Mouse (Mus musculus): Measurements from ENCODE around the gene Trip6. TPM values are rescaled to one million over a fixed set of nuclear protein-coding genes. Genes with fewer than 3 reads are reported as not detected.

Trip6 gene
- polyA plus RNA-seq, 1 experiment, result 46.2 TPM

- no peak overlapping the region for H3K4me2 ChIP-seq (ENCODE audit: low read depth)
- TF ChIP-seq MYOD1 (IDR thresholded peaks at IDR 0.05; ENCODE audit: control insufficient read depth in 1 of 3, insufficient read length in 2 of 3, low read depth in 2 of 3) (no peak), E2F4 (IDR thresholded peaks at IDR 0.05; ENCODE audit: insufficient read depth) (no peak), POLR2AphosphoS2 (IDR thresholded peaks at IDR 0.05; ENCODE audit: insufficient read length, low read depth) (no peak), POLR2A (IDR thresholded peaks at IDR 0.05; ENCODE audit: insufficient read length, low read depth) (no peak), MAX (IDR thresholded peaks at IDR 0.05; ENCODE audit: low read depth) (no peak), USF1 (IDR thresholded peaks at IDR 0.05; ENCODE audit: low read depth) (no peak), TCF3 (IDR thresholded peaks at IDR 0.05; ENCODE audit: insufficient read length, low read depth) (no peak), REST (IDR thresholded peaks at IDR 0.05; ENCODE audit: insufficient read depth, insufficient read length) (no peak), TCF12 (IDR thresholded peaks at IDR 0.05; ENCODE audit: insufficient read depth, poor library complexity, severe bottlenecking) (no peak), MYOG (IDR thresholded peaks at IDR 0.05; ENCODE audit: control insufficient read depth in 1 of 3, insufficient read depth in 1 of 3, insufficient read length in 2 of 3, low read depth in 2 of 3) (no peak), CEBPB (IDR thresholded peaks at IDR 0.05; ENCODE audit: insufficient read depth, poor library complexity, severe bottlenecking) (no peak), SRF (IDR thresholded peaks at IDR 0.05; ENCODE audit: control insufficient read depth, insufficient read length, low read depth) (no peak)
- H3K36me3 ChIP-seq (ENCODE audit: control insufficient read depth, insufficient read depth), result no peaks in the 10 kb centered on the region
- no peaks in the 10 kb centered on the region for H3K27me3 ChIP-seq (ENCODE audit: control insufficient read depth, insufficient read depth, insufficient read length)
- H3K79me2 ChIP-seq (ENCODE audit: control insufficient read depth, insufficient read depth), result no peaks in the 10 kb centered on the region
- H3ac ChIP-seq (ENCODE audit: control insufficient read depth, insufficient read length), result no peak overlapping the region
- H3K4me3 ChIP-seq, result no peak overlapping the region
Measured at GRCm38 (mm10) chr5:137330910-137331309, 16.7 kb upstream of the Trip6 start.

DNA sequence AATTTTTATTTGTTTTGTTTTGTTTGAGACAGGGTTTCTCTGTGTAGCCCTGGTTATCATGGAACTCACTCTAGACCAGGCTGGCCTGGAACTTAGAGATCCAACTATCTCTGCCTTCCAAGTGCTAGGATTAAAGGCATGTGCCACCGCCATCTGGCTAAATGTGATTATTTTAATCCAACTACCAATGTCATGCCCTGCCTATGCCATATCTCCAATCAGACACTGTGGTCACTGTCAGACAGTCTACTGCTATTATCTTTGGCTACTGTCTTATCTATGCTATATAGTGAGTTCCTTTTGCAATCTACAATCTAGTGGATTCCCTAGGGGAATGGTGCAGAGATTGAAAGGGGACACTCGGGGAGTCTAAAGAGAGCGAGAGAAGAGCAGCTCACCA is 6.8 kb upstream of the Trip6 start:
- Histone ChIP-seq H3K36me3 (ENCODE audit: control insufficient read depth, insufficient read depth) (peaks cover 8% of the 10 kb centered on the region), H3ac (ENCODE audit: control insufficient read depth, insufficient read length) (no peak overlapping the region), H3K27me3 (ENCODE audit: control insufficient read depth, insufficient read depth, insufficient read length) (no peaks in the 10 kb centered on the region), H3K79me2 (ENCODE audit: control insufficient read depth, insufficient read depth) (no peaks in the 10 kb centered on the region), H3K4me2 (ENCODE audit: low read depth) (no peak overlapping the region), H3K4me3 (no peak overlapping the region)
- TF ChIP-seq POLR2A (IDR thresholded peaks at IDR 0.05; ENCODE audit: insufficient read length, low read depth), result no peak
- no peak for TF ChIP-seq E2F4 (IDR thresholded peaks at IDR 0.05; ENCODE audit: insufficient read depth)
- TF ChIP-seq MYOD1 (IDR thresholded peaks at IDR 0.05; ENCODE audit: control insufficient read depth in 1 of 3, insufficient read length in 2 of 3, low read depth in 2 of 3), result no peak
- no peak for TF ChIP-seq MAX (IDR thresholded peaks at IDR 0.05; ENCODE audit: low read depth)
- TF ChIP-seq USF1 (IDR thresholded peaks at IDR 0.05; ENCODE audit: low read depth), result no peak
- no peak for TF ChIP-seq SRF (IDR thresholded peaks at IDR 0.05; ENCODE audit: control insufficient read depth, insufficient read length, low read depth)
- TF ChIP-seq POLR2AphosphoS2 (IDR thresholded peaks at IDR 0.05; ENCODE audit: insufficient read length, low read depth), result no peak
- no peak for TF ChIP-seq TCF3 (IDR thresholded peaks at IDR 0.05; ENCODE audit: insufficient read length, low read depth)
- no peak for TF ChIP-seq MYOG (IDR thresholded peaks at IDR 0.05; ENCODE audit: control insufficient read depth in 1 of 3, insufficient read depth in 1 of 3, insufficient read length in 2 of 3, low read depth in 2 of 3)
- TF ChIP-seq TCF12 (IDR thresholded peaks at IDR 0.05; ENCODE audit: insufficient read depth, poor library complexity, severe bottlenecking), result no peak
- TF ChIP-seq REST (IDR thresholded peaks at IDR 0.05; ENCODE audit: insufficient read depth, insufficient read length), result no peak
- TF ChIP-seq CEBPB (IDR thresholded peaks at IDR 0.05; ENCODE audit: insufficient read depth, poor library complexity, severe bottlenecking), result no peak

DNA sequence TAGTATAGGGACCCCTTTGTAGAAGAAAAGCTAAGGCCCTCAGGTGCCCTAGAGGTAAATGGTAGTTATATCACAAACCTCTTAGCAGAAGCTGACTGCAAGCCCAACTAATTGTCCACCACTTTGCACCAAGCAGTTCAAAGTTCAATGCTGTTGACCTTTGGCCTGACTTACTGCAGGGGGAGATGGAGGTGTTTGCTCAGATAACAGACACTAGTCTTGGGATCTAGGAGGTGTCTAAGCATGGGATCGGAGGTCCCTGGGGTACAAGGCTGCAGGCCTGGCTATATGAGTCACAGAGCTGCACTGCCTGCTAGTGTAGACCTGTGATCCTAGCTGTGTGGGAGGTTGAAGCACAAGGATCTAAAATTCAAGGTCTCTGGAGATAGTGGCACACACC is 4.4 kb upstream of the Trip6 start:
- Histone ChIP-seq H3ac (ENCODE audit: control insufficient read depth, insufficient read length) (no peak overlapping the region), H3K4me2 (ENCODE audit: low read depth) (no peak overlapping the region), H3K79me2 (ENCODE audit: control insufficient read depth, insufficient read depth) (peaks cover 5% of the 10 kb centered on the region), H3K4me3 (no peak overlapping the region), H3K36me3 (ENCODE audit: control insufficient read depth, insufficient read depth) (peaks cover 8% of the 10 kb centered on the region), H3K27me3 (ENCODE audit: control insufficient read depth, insufficient read depth, insufficient read length) (no peaks in the 10 kb centered on the region)
- TF ChIP-seq POLR2A (IDR thresholded peaks at IDR 0.05; ENCODE audit: insufficient read length, low read depth) (no peak), TCF12 (IDR thresholded peaks at IDR 0.05; ENCODE audit: insufficient read depth, poor library complexity, severe bottlenecking) (no peak), MYOG (IDR thresholded peaks at IDR 0.05; ENCODE audit: control insufficient read depth in 1 of 3, insufficient read depth in 1 of 3, insufficient read length in 2 of 3, low read depth in 2 of 3) (no peak), USF1 (IDR thresholded peaks at IDR 0.05; ENCODE audit: low read depth) (no peak), SRF (IDR thresholded peaks at IDR 0.05; ENCODE audit: control insufficient read depth, insufficient read length, low read depth) (no peak), CEBPB (IDR thresholded peaks at IDR 0.05; ENCODE audit: insufficient read depth, poor library complexity, severe bottlenecking) (no peak), POLR2AphosphoS2 (IDR thresholded peaks at IDR 0.05; ENCODE audit: insufficient read length, low read depth) (no peak), MYOD1 (IDR thresholded peaks at IDR 0.05; ENCODE audit: control insufficient read depth in 1 of 3, insufficient read length in 2 of 3, low read depth in 2 of 3) (no peak), TCF3 (IDR thresholded peaks at IDR 0.05; ENCODE audit: insufficient read length, low read depth) (no peak), MAX (IDR thresholded peaks at IDR 0.05; ENCODE audit: low read depth) (no peak), REST (IDR thresholded peaks at IDR 0.05; ENCODE audit: insufficient read depth, insufficient read length) (no peak)

DNA sequence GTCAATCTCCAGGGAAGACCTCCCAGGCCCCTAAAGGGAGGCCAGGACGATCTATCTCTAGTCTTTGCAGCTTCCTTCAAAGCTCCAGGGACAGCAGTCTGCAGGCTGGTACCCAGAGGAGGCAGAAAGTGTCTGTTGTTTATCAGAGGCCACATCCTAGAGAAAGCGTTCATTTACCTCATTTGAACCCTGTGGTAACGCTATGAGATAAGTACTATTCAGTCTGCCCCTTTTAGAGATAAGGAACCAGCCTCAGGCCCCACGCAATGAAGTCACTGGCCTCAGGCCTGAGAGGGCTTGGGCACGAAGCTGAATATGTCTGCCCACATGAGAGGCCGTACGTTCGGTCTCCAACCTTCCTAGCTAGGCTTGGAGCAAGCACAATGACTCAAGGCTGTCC is 3.2 kb upstream of the Trip6 start:
- Histone ChIP-seq H3K4me2 (ENCODE audit: low read depth) (no peak overlapping the region), H3K36me3 (ENCODE audit: control insufficient read depth, insufficient read depth) (peaks cover 8% of the 10 kb centered on the region), H3ac (ENCODE audit: control insufficient read depth, insufficient read length) (no peak overlapping the region), H3K27me3 (ENCODE audit: control insufficient read depth, insufficient read depth, insufficient read length) (no peaks in the 10 kb centered on the region), H3K4me3 (no peak overlapping the region), H3K79me2 (ENCODE audit: control insufficient read depth, insufficient read depth) (peaks cover 17% of the 10 kb centered on the region)
- no peak for TF ChIP-seq POLR2A (IDR thresholded peaks at IDR 0.05; ENCODE audit: insufficient read length, low read depth)
- no peak for TF ChIP-seq MYOD1 (IDR thresholded peaks at IDR 0.05; ENCODE audit: control insufficient read depth in 1 of 3, insufficient read length in 2 of 3, low read depth in 2 of 3)
- no peak for TF ChIP-seq SRF (IDR thresholded peaks at IDR 0.05; ENCODE audit: control insufficient read depth, insufficient read length, low read depth)
- no peak for TF ChIP-seq TCF3 (IDR thresholded peaks at IDR 0.05; ENCODE audit: insufficient read length, low read depth)
- TF ChIP-seq MAX (IDR thresholded peaks at IDR 0.05; ENCODE audit: low read depth), result no peak
- TF ChIP-seq REST (IDR thresholded peaks at IDR 0.05; ENCODE audit: insufficient read depth, insufficient read length), result no peak
- no peak for TF ChIP-seq CEBPB (IDR thresholded peaks at IDR 0.05; ENCODE audit: insufficient read depth, poor library complexity, severe bottlenecking)
- no peak for TF ChIP-seq POLR2AphosphoS2 (IDR thresholded peaks at IDR 0.05; ENCODE audit: insufficient read length, low read depth)
- no peak for TF ChIP-seq E2F4 (IDR thresholded peaks at IDR 0.05; ENCODE audit: insufficient read depth)
- no peak for TF ChIP-seq TCF12 (IDR thresholded peaks at IDR 0.05; ENCODE audit: insufficient read depth, poor library complexity, severe bottlenecking)
- no peak for TF ChIP-seq USF1 (IDR thresholded peaks at IDR 0.05; ENCODE audit: low read depth)
- no peak for TF ChIP-seq MYOG (IDR thresholded peaks at IDR 0.05; ENCODE audit: control insufficient read depth in 1 of 3, insufficient read depth in 1 of 3, insufficient read length in 2 of 3, low read depth in 2 of 3)
